Mouse (Mus musculus) left cerebral cortex, adult 2 months (tissue): ENCODE measurements at regions not wholly inside any gene's neighbourhood (a gene's known extent, or its start where the extent isn't known, plus 50 kb on each side); places are given as distances from the start of the nearest gene placed in this dataset.
A peak's percentile ranks its signal among the peaks of the same experiment; 100 is the strongest.

Source experiments
- DNase-seq, 2 experiments: peaks; one replicate each; pipeline ENCODE4 v3.0.0; 2021 to 2022; ENCODE audit warnings: low spot score in 2 of 2, mixed read lengths in 1 of 2; ENCODE audit errors: extremely low spot score in 1 of 2
- H3K27ac ChIP-seq: fragments of 200-600 bp; 2 replicates; pipeline ENCODE4 v1.8.1; 2022
- H3K4me3 ChIP-seq: fragments of 200-600 bp; 2 replicates; pipeline ENCODE4 v1.8.1; 2022
- CTCF ChIP-seq: fragments of 200-600 bp; IDR thresholded peaks from 2 replicates; pipeline ENCODE4 v1.8.1; 2022; ENCODE audit warnings: antibody characterized with exemption, mild to moderate bottlenecking, moderate library complexity
- intact Hi-C: fragments of 180-260 bp; cut with DNase I; formaldehyde crosslinking; loops from one replicate; pipeline ENCODE4 v1.15.1; 2025

GRCm38 (mm10) chr2:148181518-148181917 lies 134.7 kb upstream of the Foxa2 start:
- H3K27ac ChIP-seq, result no peak overlapping the region
- TF ChIP-seq CTCF, result no peak
- intact Hi-C loops, result no loop called here
- no peak overlapping the region for H3K4me3 ChIP-seq
- DNase-seq, result no peak

GRCm38 (mm10) chr2:148182492-148183052 lies 135.8 kb upstream of the Foxa2 start:
- intact Hi-C loops, result no loop called here
- TF ChIP-seq CTCF, result no peak
- DNase-seq, result no peak
- Histone ChIP-seq H3K27ac (no peak overlapping the region), H3K4me3 (no peak overlapping the region)

GRCm38 (mm10) chr2:148184801-148185212 lies 138.0 kb upstream of the Foxa2 start:
- TF ChIP-seq CTCF, result no peak
- DNase-seq, result no peak
- intact Hi-C loops, result no loop called here
- Histone ChIP-seq H3K27ac (no peak overlapping the region), H3K4me3 (no peak overlapping the region)

GRCm38 (mm10) chr2:148186363-148186991 lies 139.7 kb upstream of the Foxa2 start:
- no peak for DNase-seq
- Histone ChIP-seq H3K4me3 (no peak overlapping the region), H3K27ac (no peak overlapping the region)
- intact Hi-C loops, result no loop called here
- no peak for TF ChIP-seq CTCF

GRCm38 (mm10) chr2:148188865-148189264 lies 142.1 kb upstream of the Foxa2 start:
- no peak for DNase-seq
- intact Hi-C loops, result no loop called here
- no peak for TF ChIP-seq CTCF
- Histone ChIP-seq H3K27ac (no peak overlapping the region; the same call in 1 of the 2 replicates), H3K4me3 (no peak overlapping the region)

- TF ChIP-seq CTCF, result no peak
- no peak for DNase-seq
Observed at GRCm38 (mm10) chr2:148189287-148189686, 142.5 kb upstream of the Foxa2 start.

GRCm38 (mm10) chr2:148192946-148193345 lies 146.2 kb upstream of the Foxa2 start:
- TF ChIP-seq CTCF, result no peak
- Histone ChIP-seq H3K27ac (no peak overlapping the region), H3K4me3 (no peak overlapping the region)
- no peak for DNase-seq
- intact Hi-C loops, result no loop called here

More at GRCm38 (mm10) chr2:148189287-148189686, 142.5 kb upstream of the Foxa2 start:
- intact Hi-C loops, result no loop called here
- H3K27ac ChIP-seq, result peak overlapping the region; percentile 40
- no peak overlapping the region for H3K4me3 ChIP-seq

- TF ChIP-seq CTCF, result no peak
- Histone ChIP-seq H3K4me3 (no peak overlapping the region), H3K27ac (no peak overlapping the region)
- DNase-seq, result no peak
- intact Hi-C loops, result no loop called here
Observed at GRCm38 (mm10) chr2:148197375-148198015, 150.7 kb upstream of the Foxa2 start.

- Histone ChIP-seq H3K4me3 (no peak overlapping the region), H3K27ac (peak overlapping the region; percentile 7; the same call in 1 of the 2 replicates)
- peak; percentile 8 to 18 for DNase-seq
- intact Hi-C loops, result loop anchor here (5.0 kb wide), 1 partner anchor 191 kb away; the partner anchor contains the start of gene Sstr4
- no peak for TF ChIP-seq CTCF
Observed at GRCm38 (mm10) chr2:148206633-148207032, 159.9 kb upstream of the Foxa2 start.

- Histone ChIP-seq H3K4me3 (no peak overlapping the region), H3K27ac (peak overlapping the region; percentile 24; the same call in 1 of the 2 replicates)
- intact Hi-C loops, result no loop called here
- no peak for TF ChIP-seq CTCF
- no peak for DNase-seq
Observed at GRCm38 (mm10) chr2:148210813-148211212, 164.0 kb upstream of the Foxa2 start.

- no peak overlapping the region for H3K4me3 ChIP-seq
- intact Hi-C loops, result no loop called here
- no peak for DNase-seq
Observed at GRCm38 (mm10) chr2:148217136-148217535, 170.4 kb upstream of the Foxa2 start.

GRCm38 (mm10) chr2:148233691-148234300 lies 161.3 kb upstream of the Sstr4 start:
- H3K27ac ChIP-seq, result no peak overlapping the region
- intact Hi-C loops, result no loop called here
- no peak for DNase-seq
- H3K4me3 ChIP-seq, result no peak overlapping the region
- TF ChIP-seq CTCF, result no peak

More at GRCm38 (mm10) chr2:148217136-148217535, 170.4 kb upstream of the Foxa2 start:
- TF ChIP-seq CTCF, result no peak
- no peak overlapping the region for H3K27ac ChIP-seq
